ENCODE assay signal across 10 mouse cellular contexts in genomic region chr2:50943180-50943579, GRCm38 (mm10).
DNase-seq lines count a peak whose midpoint lies in the region; ATAC-seq lines count a peak whose summit lies in the region.
"Had no signal": no experiment of that assay in that cellular context is flagged by ENCODE, and none has a peak within 500 bp of the region (broad histone marks: within the 10 kb centered on the region; RNA-seq: fewer than 3 reads in every experiment).

No protein-coding gene starts in this region.

- no peaks in the 10 kb centered on the region for H3K36me3 ChIP-seq in kidney, embryonic 16.5 days (ENCODE audit: insufficient read depth, low read length)
- H3K36me3 ChIP-seq in embryonic facial prominence, embryonic 14.5 days (ENCODE audit: control insufficient read depth, insufficient read depth, low read length), result no peaks in the 10 kb centered on the region
- H3K36me3 ChIP-seq in midbrain, embryonic 13.5 days, result no peaks in the 10 kb centered on the region

- H3K27me3 ChIP-seq in kidney, embryonic 16.5 days (ENCODE audit: insufficient read depth, low read length), result no peaks in the 10 kb centered on the region
- no peaks in the 10 kb centered on the region for H3K27me3 ChIP-seq in embryonic facial prominence, embryonic 14.5 days (replicated peaks; ENCODE audit: control insufficient read depth, insufficient read depth, low read length)
- no peaks in the 10 kb centered on the region for H3K27me3 ChIP-seq in midbrain, embryonic 13.5 days

- no peaks in the 10 kb centered on the region for H3K4me1 ChIP-seq in kidney, embryonic 16.5 days (ENCODE audit: insufficient read depth, low read length)
- H3K4me1 ChIP-seq in embryonic facial prominence, embryonic 14.5 days (ENCODE audit: control insufficient read depth, insufficient read depth, low read length), result peaks cover 7% of the 10 kb centered on the region
- 0 out of 2 replicates have a peak, but pooled peaks cover 5% of the 10 kb centered on the region for H3K4me1 ChIP-seq in midbrain, embryonic 13.5 days (replicated peaks)

- H3K4me3 ChIP-seq in kidney, embryonic 16.5 days (ENCODE audit: low read length), result no peak overlapping the region
- H3K4me3 ChIP-seq in embryonic facial prominence, embryonic 14.5 days (ENCODE audit: low read depth, low read length), result no peak overlapping the region
- H3K4me3 ChIP-seq in midbrain, embryonic 13.5 days (replicated peaks), result no peak overlapping the region

- ATAC-seq in kidney, embryonic 16.5 days (ENCODE audit: low FRiP score, low TSS enrichment), result no peak
- no peak for ATAC-seq in embryonic facial prominence, embryonic 14.5 days (ENCODE audit: low read depth)
- ATAC-seq in megakaryocyte, adult 5-6 weeks (ENCODE audit: poor library complexity, severe bottlenecking), result peak; percentile 69
- ATAC-seq in midbrain, embryonic 13.5 days, result no peak
- no peak for ATAC-seq in cerebellum, adult (ENCODE audit: insufficient number of reproducible peaks, low FRiP score, low TSS enrichment)
- ATAC-seq: liver, postnatal 0 days had no signal

- H3K9me3 ChIP-seq in kidney, embryonic 16.5 days (ENCODE audit: low read length), result no peaks in the 10 kb centered on the region
- no peaks in the 10 kb centered on the region for H3K9me3 ChIP-seq in embryonic facial prominence, embryonic 14.5 days (ENCODE audit: control insufficient read depth, low read length)
- no peaks in the 10 kb centered on the region for H3K9me3 ChIP-seq in midbrain, embryonic 13.5 days

- H3K27ac ChIP-seq in kidney, embryonic 16.5 days (ENCODE audit: low read length), result no peak overlapping the region
- H3K27ac ChIP-seq in embryonic facial prominence, embryonic 14.5 days (replicated peaks; ENCODE audit: low read depth, low read length), result peak overlapping the region; percentile 19; the same call in 1 of the 2 replicates
- no peak overlapping the region for H3K27ac ChIP-seq in midbrain, embryonic 13.5 days

- peak overlapping the region; percentile 31 for H3K4me2 ChIP-seq in kidney, embryonic 16.5 days (replicated peaks; ENCODE audit: low read depth, low read length)
- peak overlapping the region; percentile 33 for H3K4me2 ChIP-seq in embryonic facial prominence, embryonic 14.5 days (ENCODE audit: low read depth, low read length)
- H3K4me2 ChIP-seq in midbrain, embryonic 13.5 days (replicated peaks), result no peak overlapping the region

- 49% methylated on average over 15 of the region's 15 CpGs for WGBS in kidney, embryonic 16.5 days
- 31% methylated on average over 15 of the region's 15 CpGs for WGBS in embryonic facial prominence, embryonic 14.5 days
- WGBS in midbrain, embryonic 13.5 days, result 91% methylated on average over 15 of the region's 15 CpGs

- H3K9ac ChIP-seq in kidney, embryonic 16.5 days (replicated peaks; ENCODE audit: low read length), result no peak overlapping the region
- H3K9ac ChIP-seq in embryonic facial prominence, embryonic 14.5 days (ENCODE audit: low read depth, low read length), result peak overlapping the region; percentile 12; the same call in 1 of the 2 replicates
- no peak overlapping the region for H3K9ac ChIP-seq in midbrain, embryonic 13.5 days (replicated peaks)
- H3K9ac ChIP-seq: liver, postnatal 0 days had no signal

- intact Hi-C loops in heart, postnatal 36 days (cut with DNase I), result no loop called here

- no peak for DNase-seq in kidney, adult 11 months
- peak; percentile 86 for DNase-seq in embryonic facial prominence, embryonic 14.5 days (ENCODE audit: low spot score)
- DNase-seq in heart, postnatal 36 days, result peak; percentile 45 to 52
- DNase-seq in cerebellum, adult 9-11 months, result no peak
- DNase-seq: cerebellum, adult 2 months; liver, postnatal 0 days had no signal

Comparison
In these comparisons a context has a peak if more than half of its experiments do, and no peak if none do; other contexts are left out.
1. DNase-seq: peak in embryonic facial prominence, embryonic 14.5 days (single experiment) and heart, postnatal 36 days (2 of 2); none in kidney, adult 11 months (single experiment) and cerebellum, adult 9-11 months (single experiment).